Mouse (Mus musculus) heart, postnatal 10 days (tissue): ENCODE measurements at regions not wholly inside any gene's neighbourhood (a gene's known extent, or its start where the extent isn't known, plus 50 kb on each side); places are given as distances from the start of the nearest gene placed in this dataset.
A peak's percentile ranks its signal among the peaks of the same experiment; 100 is the strongest.

Experiments used
- DNase-seq, 2 experiments: peaks; one replicate each; pipeline ENCODE4 v3.0.0; 2021
- intact Hi-C: fragments of 180-260 bp; cut with DNase I; formaldehyde crosslinking; loops from one replicate; pipeline ENCODE4 v1.15.1; 2025

- DNase-seq, result peak; percentile 3 to 5
- intact Hi-C loops, result no loop called here
These were observed 60.7 kb upstream of the Gabra1 start for GRCm38 (mm10) chr11:42243385-42243784.
